Comparison of ENCODE assay signal across 18 mouse cellular contexts in genomic region chr8:91249758-91250466, GRCm38 (mm10). TPM values are rescaled to one million over a fixed set of nuclear protein-coding genes. Genes with fewer than 3 reads are reported as not detected.
A peak's percentile ranks its signal among the peaks of the same experiment; 100 is the strongest.
DNase-seq lines count a peak whose midpoint lies in the region; ATAC-seq lines count a peak whose summit lies in the region.
"Had no signal": no experiment of that assay in that cellular context is flagged by ENCODE, and none has a peak within 500 bp of the region (broad histone marks: within the 10 kb centered on the region; RNA-seq: fewer than 3 reads in every experiment).

No protein-coding gene starts in this region.

- ATAC-seq in megakaryocyte progenitor cell, adult 5-6 weeks (replicated peaks; ENCODE audit: poor library complexity): peak; percentile 89
- ATAC-seq: forebrain, postnatal 0 days; Patski had no signal

- peak; percentile 26 to 49 for DNase-seq in cerebellum, postnatal 10 days
- no peak for DNase-seq in cerebellum, adult 9-11 months
- DNase-seq in 416B (ENCODE audit: low read depth): peak; percentile 19
- peak; percentile 34 for DNase-seq in thymus, postnatal 25 days
- no peak for DNase-seq in ovary, postnatal 10 days (ENCODE audit: low spot score)
- no peak for DNase-seq in gastrocnemius, postnatal 4 days (ENCODE audit: low spot score in 2 of 2)
- DNase-seq: adrenal gland, postnatal 36 days; cerebellum, adult 11-12 months; cerebellum, postnatal 36 days; forebrain, postnatal 0 days; gastrocnemius, postnatal 25 days; kidney, adult 11 months; kidney, postnatal 36 days; liver, embryonic 13.5 days; lung, embryonic 14.5 days; spleen, adult 18-20 months had no signal

RNA-seq across cellular contexts. Expression of gene Aktip, which starts 50.1 kb away (rescaled TPM):
- total RNA-seq in megakaryocyte progenitor cell, adult 5-6 weeks (2015): 7.9 and 9.6 TPM in 2 replicates
- 5.5 and 9.0 TPM in 2 replicates for total RNA-seq in megakaryocyte progenitor cell, adult 5-6 weeks (2017)
- 10 to 100 TPM; 34.9 to 40.6 TPM for total RNA-seq in gastrocnemius, postnatal 4 days (2021)

Comparison
In these comparisons a context has a peak if more than half of its experiments do, and no peak if none do; other contexts are left out.
1. DNase-seq: peak in cerebellum, postnatal 10 days (2 of 2), 416B (single experiment) and thymus, postnatal 25 days (single experiment); none in cerebellum, adult 9-11 months (single experiment), ovary, postnatal 10 days (single experiment) and gastrocnemius, postnatal 4 days (0 of 2).